Mouse (Mus musculus) CH12.LX (cell line): ENCODE data around the gene Sypl.

Experiments
- CHD1 ChIP-seq: IDR thresholded peaks from 2 replicates; pipeline ENCODE4 v1.6.1; 2012; ENCODE audit warnings: low read depth, low read length, improper control_type of control experiment, inconsistent platforms
- CHD2 ChIP-seq: IDR thresholded peaks from 2 replicates; pipeline ENCODE4 v1.6.1; 2011; ENCODE audit warnings: low read length, improper control_type of control experiment
- CTCF ChIP-seq, 2 experiments: IDR thresholded peaks in 1 of 2; conservative IDR thresholded peaks in 1 of 2; 2 replicates each; pipeline ENCODE4 v1.5.1; 2011 to 2012; ENCODE audit warnings: low read depth in 2 of 2, low read length in 2 of 2, improper control_type of control experiment in 1 of 2, inconsistent platforms in 1 of 2, mild to moderate bottlenecking in 1 of 2, moderate library complexity in 1 of 2
- EP300 ChIP-seq: IDR thresholded peaks from 2 replicates; pipeline ENCODE4 v1.6.1; 2011; ENCODE audit warnings: low read length, improper control_type of control experiment
- HCFC1 ChIP-seq: IDR thresholded peaks from 2 replicates; pipeline ENCODE4 v1.6.1; 2012; ENCODE audit warnings: low read depth, mild to moderate bottlenecking, inconsistent platforms, low read length, improper control_type of control experiment
- MAZ ChIP-seq: IDR thresholded peaks from 2 replicates; pipeline ENCODE4 v1.6.1; 2012; ENCODE audit warnings: low read depth, mild to moderate bottlenecking, inconsistent platforms, low read length, improper control_type of control experiment, moderate library complexity
- NELFE ChIP-seq: IDR thresholded peaks from 2 replicates; pipeline ENCODE4 v1.6.1; 2011; ENCODE audit warnings: low read depth, low read length, improper control_type of control experiment
- POLR2A ChIP-seq: IDR thresholded peaks from 2 replicates; pipeline ENCODE4 v1.6.1; 2011; ENCODE audit warnings: low read depth, mild to moderate bottlenecking, improper control_type of control experiment, low read length
- POLR2AphosphoS2 ChIP-seq: IDR thresholded peaks from 2 replicates; pipeline ENCODE4 v1.6.1; 2011; ENCODE audit warnings: low read depth, low read length, improper control_type of control experiment
- USF2 ChIP-seq: conservative IDR thresholded peaks from 2 replicates; pipeline ENCODE4 v1.6.1; 2011; ENCODE audit warnings: low read depth, low read length, improper control_type of control experiment

DNA sequence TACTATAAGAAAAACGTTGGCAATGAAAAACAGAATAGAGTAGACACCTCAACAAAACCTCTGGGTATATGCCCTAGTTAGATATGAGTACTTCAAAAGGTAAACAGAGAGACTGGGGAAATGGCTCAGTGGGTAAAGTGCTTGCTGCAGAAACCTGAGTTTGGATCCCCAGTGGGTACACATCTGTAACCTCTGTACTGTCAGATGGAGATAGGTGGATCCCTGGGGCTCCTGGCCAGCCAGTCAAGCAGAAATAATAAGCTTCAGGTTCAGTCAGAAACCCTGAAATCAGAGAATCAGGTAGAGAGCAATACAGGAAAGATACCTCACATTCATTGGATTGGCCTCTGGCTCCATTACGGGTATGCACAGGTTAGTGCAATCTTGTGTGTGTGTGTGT, 3.5 kb downstream of the Sypl start:
- TF ChIP-seq EP300 (no peak), POLR2A (no peak), CHD1 (no peak), CTCF (conservative IDR thresholded peaks at IDR 0.05 in 1 of 2, IDR thresholded peaks at IDR 0.05 in 1 of 2; ENCODE audit: low read depth in 2 of 2, low read length in 2 of 2) (no peak), CHD2 (no peak), MAZ (no peak), NELFE (no peak), POLR2AphosphoS2 (no peak), HCFC1 (no peak), USF2 (no peak)
